Mouse (Mus musculus) CH12.LX (cell line): Measurements from ENCODE around the gene Sbf2. TPM values are rescaled to one million over a fixed set of nuclear protein-coding genes. Genes with fewer than 3 reads are reported as not detected.

Source experiments
- DNase-seq: peaks from one replicate; pipeline ENCODE4 v3.0.0-alpha.2; 2013; ENCODE audit errors: extremely low read depth
- H3K27ac ChIP-seq: 2 replicates; pipeline ENCODE4 v1.5.1; 2012; ENCODE audit warnings: low read depth, mild to moderate bottlenecking, control low read depth, moderate library complexity; ENCODE audit not compliant: insufficient read depth
- H3K27me3 ChIP-seq: replicated peaks from 2 replicates; pipeline ENCODE3; 2012; ENCODE audit warnings: inconsistent platforms
- H3K36me3 ChIP-seq, 2 experiments: replicated peaks in 1 of 2; 2 replicates each; pipeline versions ENCODE3 to v1.6.1; 2012; ENCODE audit warnings: inconsistent platforms in 1 of 2, low read length in 1 of 2, mild to moderate bottlenecking in 1 of 2, mixed read lengths in 1 of 2, moderate library complexity in 1 of 2; ENCODE audit not compliant: control insufficient read depth in 1 of 2, insufficient read depth in 1 of 2
- H3K4me1 ChIP-seq, 2 experiments: 2 replicates each; pipeline ENCODE4 v1.6.1; 2012; ENCODE audit warnings: inconsistent platforms in 1 of 2, moderate library complexity in 1 of 2; ENCODE audit not compliant: insufficient read depth in 2 of 2, control insufficient read depth in 1 of 2
- H3K4me2 ChIP-seq: 2 replicates; pipeline ENCODE4 v1.6.1; 2012; ENCODE audit warnings: low read depth, mild to moderate bottlenecking, control low read depth; ENCODE audit not compliant: poor library complexity, insufficient read depth, severe bottlenecking
- H3K4me3 ChIP-seq, 3 experiments: fragments of 150-350 bp in 1 of 3; sonication (generic) in 1 of 3; replicated peaks in 1 of 3; 2 replicates each; pipeline versions ENCODE3 to v1.5.1; 2011 to 2012; ENCODE audit warnings: low read depth in 2 of 3, low read length in 2 of 3, mild to moderate bottlenecking in 2 of 3, moderate library complexity in 2 of 3, control low read depth in 1 of 3, improper control_type of control experiment in 1 of 3, inconsistent platforms in 1 of 3, mixed read lengths in 1 of 3; ENCODE audit not compliant: poor library complexity in 1 of 3
- H3K79me2 ChIP-seq: replicated peaks from 2 replicates; pipeline ENCODE4 v1.6.1; 2012; ENCODE audit warnings: mild to moderate bottlenecking, moderate library complexity; ENCODE audit not compliant: control insufficient read depth, poor library complexity, insufficient read depth, severe bottlenecking; ENCODE audit errors: extremely low read depth
- H3K9ac ChIP-seq: 2 replicates; pipeline ENCODE4 v1.6.1; 2012; ENCODE audit warnings: low read depth, mild to moderate bottlenecking, control low read depth, moderate library complexity; ENCODE audit not compliant: insufficient read depth
- H3K9me3 ChIP-seq: replicated peaks from 2 replicates; pipeline ENCODE3; 2012; ENCODE audit warnings: low read length, inconsistent platforms, mixed read lengths
- BHLHE40 ChIP-seq: IDR thresholded peaks from 2 replicates; pipeline ENCODE4 v1.6.1; 2011; ENCODE audit warnings: mild to moderate bottlenecking, low read depth, low read length, improper control_type of control experiment
- CHD1 ChIP-seq: IDR thresholded peaks from 2 replicates; pipeline ENCODE4 v1.6.1; 2012; ENCODE audit warnings: low read depth, low read length, improper control_type of control experiment, inconsistent platforms
- CHD2 ChIP-seq: IDR thresholded peaks from 2 replicates; pipeline ENCODE4 v1.6.1; 2011; ENCODE audit warnings: low read length, improper control_type of control experiment
- CTCF ChIP-seq, 2 experiments: IDR thresholded peaks in 1 of 2; conservative IDR thresholded peaks in 1 of 2; 2 replicates each; pipeline ENCODE4 v1.5.1; 2011 to 2012; ENCODE audit warnings: low read depth in 2 of 2, low read length in 2 of 2, improper control_type of control experiment in 1 of 2, inconsistent platforms in 1 of 2, mild to moderate bottlenecking in 1 of 2, moderate library complexity in 1 of 2
- E2F4 ChIP-seq: IDR thresholded peaks from 2 replicates; pipeline ENCODE4 v1.6.1; 2011; ENCODE audit warnings: low read depth, low read length, improper control_type of control experiment; ENCODE audit not compliant: insufficient replicate concordance
- ELF1 ChIP-seq: IDR thresholded peaks from 2 replicates; pipeline ENCODE4 v1.6.1; 2014; ENCODE audit warnings: low read depth, mild to moderate bottlenecking, inconsistent platforms, low read length, improper control_type of control experiment
- EP300 ChIP-seq: IDR thresholded peaks from 2 replicates; pipeline ENCODE4 v1.6.1; 2011; ENCODE audit warnings: low read length, improper control_type of control experiment
- ETS1 ChIP-seq: conservative IDR thresholded peaks from 2 replicates; pipeline ENCODE4 v1.6.1; 2012; ENCODE audit warnings: low read depth, mild to moderate bottlenecking, inconsistent platforms, low read length, improper control_type of control experiment, moderate library complexity
- GABPA ChIP-seq: IDR thresholded peaks from 2 replicates; pipeline ENCODE4 v1.6.1; 2012; ENCODE audit warnings: low read depth, low read length, improper control_type of control experiment, inconsistent platforms; ENCODE audit not compliant: insufficient replicate concordance
- HCFC1 ChIP-seq: IDR thresholded peaks from 2 replicates; pipeline ENCODE4 v1.6.1; 2012; ENCODE audit warnings: low read depth, mild to moderate bottlenecking, inconsistent platforms, low read length, improper control_type of control experiment
- IRF4 ChIP-seq: IDR thresholded peaks from 2 replicates; pipeline ENCODE4 v1.6.1; 2014; ENCODE audit warnings: low read depth, mild to moderate bottlenecking, inconsistent platforms, low read length, improper control_type of control experiment
- JUN ChIP-seq: IDR thresholded peaks from 2 replicates; pipeline ENCODE4 v1.6.1; 2011; ENCODE audit warnings: low read depth, mild to moderate bottlenecking, low read length, improper control_type of control experiment, moderate library complexity; ENCODE audit not compliant: insufficient read depth
- JUND ChIP-seq: conservative IDR thresholded peaks from 2 replicates; pipeline ENCODE4 v1.6.1; 2011; ENCODE audit warnings: low read depth, low read length, improper control_type of control experiment
- KAT2A ChIP-seq: IDR thresholded peaks from 2 replicates; pipeline ENCODE4 v1.6.1; 2012; ENCODE audit warnings: low read length, improper control_type of control experiment, inconsistent platforms; ENCODE audit not compliant: insufficient replicate concordance
- MAFK ChIP-seq: IDR thresholded peaks from 2 replicates; pipeline ENCODE4 v1.6.1; 2011; ENCODE audit warnings: low read length, improper control_type of control experiment; ENCODE audit not compliant: insufficient replicate concordance
- MAX ChIP-seq: IDR thresholded peaks from 2 replicates; pipeline ENCODE4 v1.6.1; 2011; ENCODE audit warnings: low read length, improper control_type of control experiment
- MAZ ChIP-seq: IDR thresholded peaks from 2 replicates; pipeline ENCODE4 v1.6.1; 2012; ENCODE audit warnings: low read depth, mild to moderate bottlenecking, inconsistent platforms, low read length, improper control_type of control experiment, moderate library complexity
- MEF2A ChIP-seq: IDR thresholded peaks from 2 replicates; pipeline ENCODE4 v1.6.1; 2014; ENCODE audit warnings: low read depth, mild to moderate bottlenecking, inconsistent platforms, low read length, improper control_type of control experiment, borderline replicate concordance
- MXI1 ChIP-seq: IDR thresholded peaks from 2 replicates; pipeline ENCODE4 v1.6.1; 2011; ENCODE audit warnings: mild to moderate bottlenecking, low read depth, low read length, improper control_type of control experiment
- MYC ChIP-seq: IDR thresholded peaks from 2 replicates; pipeline ENCODE4 v1.6.1; 2011; ENCODE audit warnings: low read depth, mild to moderate bottlenecking, improper control_type of control experiment, low read length
- NELFE ChIP-seq: IDR thresholded peaks from 2 replicates; pipeline ENCODE4 v1.6.1; 2011; ENCODE audit warnings: low read depth, low read length, improper control_type of control experiment
- NRF1 ChIP-seq: IDR thresholded peaks from 2 replicates; pipeline ENCODE4 v1.6.1; 2014; ENCODE audit warnings: low read depth, mild to moderate bottlenecking, inconsistent platforms, low read length, improper control_type of control experiment, moderate library complexity
- PAX5 ChIP-seq: IDR thresholded peaks from 2 replicates; pipeline ENCODE4 v1.6.1; 2012; ENCODE audit warnings: low read length, inconsistent platforms, mixed read lengths
- POLR2A ChIP-seq: IDR thresholded peaks from 2 replicates; pipeline ENCODE4 v1.6.1; 2011; ENCODE audit warnings: low read depth, mild to moderate bottlenecking, improper control_type of control experiment, low read length
- POLR2AphosphoS2 ChIP-seq: IDR thresholded peaks from 2 replicates; pipeline ENCODE4 v1.6.1; 2011; ENCODE audit warnings: low read depth, low read length, improper control_type of control experiment
- RAD21 ChIP-seq: IDR thresholded peaks from 2 replicates; pipeline ENCODE4 v1.6.1; 2011; ENCODE audit warnings: low read depth, mild to moderate bottlenecking, low read length, improper control_type of control experiment, moderate library complexity
- RCOR1 ChIP-seq: conservative IDR thresholded peaks from 2 replicates; pipeline ENCODE4 v1.6.1; 2012; ENCODE audit warnings: low read depth, mild to moderate bottlenecking, inconsistent platforms, low read length, improper control_type of control experiment
- SIN3A ChIP-seq: IDR thresholded peaks from 2 replicates; pipeline ENCODE4 v1.6.1; 2012; ENCODE audit warnings: low read length, improper control_type of control experiment, inconsistent platforms
- SMC3 ChIP-seq: IDR thresholded peaks from 2 replicates; pipeline ENCODE4 v1.6.1; 2011; ENCODE audit warnings: low read depth, low read length, improper control_type of control experiment
- TBP ChIP-seq: conservative IDR thresholded peaks from 2 replicates; pipeline ENCODE4 v1.6.1; 2011; ENCODE audit warnings: low read depth, low read length, improper control_type of control experiment
- TCF12 ChIP-seq: IDR thresholded peaks from 2 replicates; pipeline ENCODE4 v1.6.1; 2014; ENCODE audit warnings: low read depth, mild to moderate bottlenecking, inconsistent platforms, low read length, improper control_type of control experiment
- UBTF ChIP-seq: IDR thresholded peaks from 2 replicates; pipeline ENCODE4 v1.6.1; 2012; ENCODE audit warnings: low read depth, mild to moderate bottlenecking, inconsistent platforms, low read length, improper control_type of control experiment, moderate library complexity
- USF1 ChIP-seq: IDR thresholded peaks from 2 replicates; pipeline ENCODE4 v1.6.1; 2014; ENCODE audit warnings: low read depth, mild to moderate bottlenecking, inconsistent platforms, low read length, improper control_type of control experiment
- USF2 ChIP-seq: conservative IDR thresholded peaks from 2 replicates; pipeline ENCODE4 v1.6.1; 2011; ENCODE audit warnings: low read depth, low read length, improper control_type of control experiment
- ZC3H11A ChIP-seq: IDR thresholded peaks from 2 replicates; pipeline ENCODE4 v1.6.1; 2012; ENCODE audit warnings: low read depth, mild to moderate bottlenecking, inconsistent platforms, low read length, improper control_type of control experiment
- ZKSCAN1 ChIP-seq: IDR thresholded peaks from 2 replicates; pipeline ENCODE4 v1.6.1; 2012; ENCODE audit warnings: low read depth, inconsistent platforms, low read length, improper control_type of control experiment, borderline replicate concordance
- ZMIZ1 ChIP-seq: IDR thresholded peaks from 2 replicates; pipeline ENCODE4 v1.6.1; 2012; ENCODE audit warnings: low read depth, mild to moderate bottlenecking, inconsistent platforms, low read length, improper control_type of control experiment
- ZNF384 ChIP-seq: IDR thresholded peaks from 2 replicates; pipeline ENCODE4 v1.6.1; 2012; ENCODE audit warnings: low read depth, low read length, improper control_type of control experiment, inconsistent platforms
- dilution Hi-C: fragments of 300-500 bp; cut with MboI; formaldehyde crosslinking; loops from 2 replicates; pipeline ENCODE4 v1.14.3; 2020; ENCODE audit warnings: low sequenced_read_pairs; ENCODE audit not compliant: extremely low pct_unique_long_range_greater_than_20kb, extremely low pct_ligation_motif_present
- in situ Hi-C: fragments of 300-500 bp; cut with MboI; formaldehyde crosslinking; loops from 3 replicates; pipeline ENCODE4 v1.14.3; 2019; ENCODE audit warnings: low sequenced_read_pairs, low pct_ligation_motif_present, low pct_unique_long_range_greater_than_20kb, mixed read lengths
- polyA plus RNA-seq: library from polyadenylated mRNA; unstranded; fragments of >175 nt; gene quantifications from 2 replicates; pipeline ENCODE4 v1.2.1, GENCODE M21; 2012; ENCODE audit warnings: low read depth; ENCODE audit not compliant: insufficient read length
- total RNA-seq, 2 experiments: library from RNA; depleted of rRNA; stranded (reverse); fragments of 300-350 nt in 1 of 2; fragments of >200 nt in 1 of 2; gene quantifications; 2 replicates each; pipeline ENCODE4 v1.2.3; 2012 to 2014

Gene Sbf2
- total and polyA plus RNA-seq, 3 experiments: 9.5 to 21.5 (median 11.4) TPM

DNA sequence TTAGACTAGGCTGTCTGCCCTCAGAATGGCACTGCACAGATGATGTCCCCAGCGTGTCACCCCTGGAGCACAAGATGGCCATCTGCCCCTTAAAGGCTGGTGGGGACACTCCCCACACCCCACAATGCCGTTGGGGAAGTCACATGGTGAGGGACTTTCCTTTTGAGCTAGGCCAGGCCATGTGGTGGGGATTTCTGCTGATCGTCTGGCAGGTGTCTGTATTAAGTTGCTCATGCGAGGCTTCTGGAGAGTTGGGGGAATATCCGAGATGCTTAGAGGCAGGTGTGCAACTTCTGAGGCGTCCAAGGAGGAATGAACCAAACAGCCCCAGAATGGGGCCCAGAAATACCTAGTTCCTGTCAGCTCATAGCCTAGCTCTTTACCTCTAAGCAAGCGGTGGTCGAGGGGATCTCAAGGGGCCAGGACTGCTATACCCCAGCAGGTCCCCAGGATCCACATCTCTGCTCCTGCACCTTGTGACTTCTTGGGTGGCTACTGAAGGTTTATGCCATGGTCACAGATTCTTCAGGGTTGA lies 328.5 kb downstream of the Sbf2 start:
- Histone ChIP-seq H3K9ac (peak overlapping the region; percentile 32; the same call in 1 of the 2 replicates), H3K27me3 (no peaks in the 10 kb centered on the region), H3K36me3 (peaks cover 20 to 43% of the 10 kb centered on the region in 2 experiments), H3K79me2 (no peaks in the 10 kb centered on the region), H3K27ac (peak overlapping the region; percentile 99), H3K4me2 (peak overlapping the region; percentile 59), H3K4me3 (no peak overlapping the region), H3K4me1 (peaks cover 58 to 85% of the 10 kb centered on the region in 2 experiments), H3K9me3 (peaks cover 6% of the 10 kb centered on the region)
- TF ChIP-seq ZNF384: no peak
- no peak for TF ChIP-seq CTCF (conservative IDR thresholded peaks at IDR 0.05 in 1 of 2, IDR thresholded peaks at IDR 0.05 in 1 of 2; ENCODE audit: low read depth in 2 of 2, low read length in 2 of 2)
- peak; percentile 87 for TF ChIP-seq USF1
- TF ChIP-seq PAX5: no peak
- no peak for TF ChIP-seq E2F4
- no peak for TF ChIP-seq JUND
- peak; percentile 22; the same call in 1 of the 2 replicates for TF ChIP-seq ELF1
- peak; percentile 7; the same call in 1 of the 2 replicates for TF ChIP-seq NELFE
- TF ChIP-seq KAT2A: no peak
- 0 out of 2 replicates have a peak, but pooled peaks have one; percentile 1 for TF ChIP-seq SMC3
- peak; percentile 93 for TF ChIP-seq MAX
- peak; percentile 99 for TF ChIP-seq TCF12
- peak; percentile 65; the same call in 1 of the 2 replicates for TF ChIP-seq TBP
- peak; percentile 93 for TF ChIP-seq EP300
- peak; percentile 63 for TF ChIP-seq IRF4
- TF ChIP-seq MEF2A: peak; percentile 75; the same call in 1 of the 2 replicates
- no peak for TF ChIP-seq NRF1
- TF ChIP-seq ETS1: peak; percentile 90
- TF ChIP-seq POLR2AphosphoS2: peak; percentile 92
- TF ChIP-seq POLR2A: peak; percentile 65; the same call in 1 of the 2 replicates
- peak; percentile 55 for TF ChIP-seq SIN3A
- no peak for TF ChIP-seq ZKSCAN1
- 0 out of 2 replicates have a peak, but pooled peaks have one; percentile 81 for TF ChIP-seq UBTF
- peak; percentile 58 for TF ChIP-seq ZMIZ1
- no peak for TF ChIP-seq MAFK
- TF ChIP-seq BHLHE40: peak; percentile 91
- no peak for TF ChIP-seq GABPA
- no peak for TF ChIP-seq ZC3H11A
- no peak for TF ChIP-seq JUN
- TF ChIP-seq MAZ: peak; percentile 81
- TF ChIP-seq CHD2: no peak
- no peak; the same call in 1 of the 2 replicates for TF ChIP-seq CHD1
- peak; percentile 98 for TF ChIP-seq MYC
- peak; percentile 71 for TF ChIP-seq MXI1
- no peak for TF ChIP-seq RCOR1
- peak; percentile 73 for TF ChIP-seq USF2
- no peak for TF ChIP-seq RAD21
- peak; percentile 8; the same call in 1 of the 2 replicates for TF ChIP-seq HCFC1
- in situ Hi-C loops (loop anchor here (5.0 to 25.0 kb wide), 2 partner anchors 151 to 341 kb away; partner anchors contain the start of gene Adm), dilution Hi-C loops (no loop called here)
- peak; percentile 95 for DNase-seq
